Mouse (Mus musculus) T-cell, adult 66 days (primary cell): ENCODE data around the gene BC025446. TPM values are rescaled to one million over a fixed set of nuclear protein-coding genes. Genes with fewer than 3 reads are reported as not detected.

Source experiments
- total RNA-seq, 2 experiments: library from RNA; stranded (reverse); gene quantifications; 3 replicates in 1 of 2; 4 replicates in 1 of 2; pipeline ENCODE4 v1.2.4; 2023

The BC025446 gene
- total RNA-seq: not detected

GRCm38 (mm10) chr15:75215778-75216691, at the start of gene BC025446:
TSS of gene BC025446 (plus strand) at chr15:75216376.

GRCm38 (mm10) chr15:75268121-75268520, 51.9 kb downstream of the BC025446 start, which contains the start of gene Ly6f:
TSS of gene Ly6f (plus strand) at chr15:75268421.

Other genes with a start within 250 kb of the BC025446 start
- not detected for gene Ly6i, start 232.9 kb upstream of the BC025446 start, total RNA-seq
- 10 to 100 TPM; 42.6 to 46.7 TPM for gene Ly6a, start 218.3 kb upstream of the BC025446 start, total RNA-seq
- gene Ly6c1, start 167.5 kb upstream of the BC025446 start, total RNA-seq: 10 to 100 TPM; 44.8 to 50.1 TPM
- gene Ly6c2, start 104.4 kb upstream of the BC025446 start, total RNA-seq: 100 to 1,000 TPM; 127 to 151 TPM
- not detected for gene Ly6g, start 61.1 kb upstream of the BC025446 start, total RNA-seq
- gene Ly6f, start 52.0 kb downstream of the BC025446 start, total RNA-seq: not detected